Mouse (Mus musculus): ENCODE measurements around the gene Fam53b.

DNA sequence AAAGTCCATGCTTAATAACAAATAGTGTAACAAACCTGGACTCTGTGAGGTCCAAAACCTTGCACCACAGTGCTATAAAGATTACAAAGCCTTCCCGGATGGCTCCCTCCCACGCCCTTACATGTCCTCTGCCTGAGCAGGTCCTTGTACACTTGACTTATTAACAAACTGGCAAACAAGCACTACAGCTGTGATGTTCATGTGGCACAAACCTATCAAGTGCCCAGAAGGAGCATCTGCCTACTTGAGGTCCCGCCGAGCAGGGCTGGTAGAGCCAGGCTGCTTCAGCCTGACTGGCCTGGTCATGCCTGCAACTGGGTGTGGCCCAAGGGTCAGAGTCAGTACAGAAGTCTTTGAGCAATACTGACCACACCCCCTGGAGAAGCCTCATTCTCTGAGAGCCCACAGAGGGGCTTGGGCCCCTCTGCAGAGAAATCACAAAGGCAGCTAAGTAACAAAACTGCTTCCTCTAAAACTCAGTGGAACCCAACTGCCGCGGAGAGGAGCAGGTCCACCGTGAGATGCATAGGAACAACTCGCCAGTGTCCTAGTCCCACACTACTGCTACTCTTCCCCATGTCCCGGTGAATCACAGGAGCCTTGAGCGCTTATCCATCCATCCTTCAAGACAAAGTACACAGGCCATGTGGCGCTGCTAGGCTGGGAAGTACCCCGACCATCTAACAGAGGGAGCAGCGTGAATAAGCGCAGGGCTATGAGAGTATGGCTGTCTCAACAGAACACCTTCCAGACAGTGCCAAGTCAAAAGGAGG lies 23.1 kb downstream of the Fam53b start:
- TF ChIP-seq HCFC1 (IDR thresholded peaks at IDR 0.05; ENCODE audit: borderline replicate concordance, insufficient read depth, low read length) (no peak), ZC3H11A (IDR thresholded peaks at IDR 0.05; ENCODE audit: borderline replicate concordance, low read depth, low read length) (no peak), ZNF384 (IDR thresholded peaks at IDR 0.05; ENCODE audit: low read depth, low read length) (no peak)
